Mouse (Mus musculus): Measurements from ENCODE around the gene Gpd2.

Gpd2 gene

GRCm38 (mm10) chr2:57297226-57297625, 59.8 kb downstream of the Gpd2 start:
- DNase-seq (ENCODE audit: low spot score in 2 of 2) = no peak

DNA sequence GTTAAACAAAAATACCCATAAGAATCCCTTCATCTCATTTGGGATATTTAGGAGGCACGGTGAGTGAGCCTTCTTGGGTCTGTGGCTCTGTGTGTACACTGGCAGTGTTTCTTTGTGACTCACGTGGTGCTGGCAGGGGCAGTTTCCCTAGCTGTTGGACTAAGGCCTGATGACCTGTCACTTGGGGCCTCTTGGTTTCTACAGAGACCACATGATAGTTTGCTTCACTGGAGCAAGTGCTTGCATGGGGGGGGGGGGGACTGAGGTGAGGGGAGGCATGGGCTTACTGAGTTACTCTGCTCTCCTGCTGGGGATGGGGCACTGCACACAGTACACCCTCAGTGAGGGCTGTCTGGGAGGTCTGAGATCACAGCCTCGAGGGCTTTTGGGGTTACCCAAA, 64.1 kb downstream of the Gpd2 start:
- no peak for DNase-seq (ENCODE audit: low spot score in 2 of 2)

GRCm38 (mm10) chr2:57304212-57304611, 66.8 kb downstream of the Gpd2 start:
- DNase-seq (ENCODE audit: low spot score in 2 of 2) = no peak

- DNase-seq (ENCODE audit: low spot score in 2 of 2) = no peak
Measured at GRCm38 (mm10) chr2:57312268-57312797, 74.9 kb downstream of the Gpd2 start.

DNA sequence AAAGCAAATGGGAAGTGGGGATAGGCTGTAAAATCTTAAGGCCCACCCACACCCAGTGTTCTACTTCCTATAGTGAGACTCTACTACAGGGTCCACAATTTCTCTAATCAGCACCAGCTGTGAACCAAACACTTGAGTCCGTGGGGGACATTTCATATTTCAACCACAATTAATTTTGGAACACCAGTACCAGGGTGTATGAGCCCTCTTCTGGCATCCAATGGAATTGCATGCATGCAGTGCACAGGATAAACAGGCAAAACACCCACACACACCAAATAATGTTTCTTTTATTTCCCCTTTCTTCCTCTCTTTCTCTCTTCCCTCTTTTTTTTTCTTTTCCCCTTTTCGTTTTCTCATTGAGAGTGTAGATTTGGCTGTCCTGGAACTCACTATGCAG, 78.6 kb downstream of the Gpd2 start:
- no peak for DNase-seq (ENCODE audit: low spot score in 2 of 2)

- DNase-seq (ENCODE audit: low spot score in 2 of 2) = no peak
Measured at GRCm38 (mm10) chr2:57318336-57318735, 80.9 kb downstream of the Gpd2 start.

DNA sequence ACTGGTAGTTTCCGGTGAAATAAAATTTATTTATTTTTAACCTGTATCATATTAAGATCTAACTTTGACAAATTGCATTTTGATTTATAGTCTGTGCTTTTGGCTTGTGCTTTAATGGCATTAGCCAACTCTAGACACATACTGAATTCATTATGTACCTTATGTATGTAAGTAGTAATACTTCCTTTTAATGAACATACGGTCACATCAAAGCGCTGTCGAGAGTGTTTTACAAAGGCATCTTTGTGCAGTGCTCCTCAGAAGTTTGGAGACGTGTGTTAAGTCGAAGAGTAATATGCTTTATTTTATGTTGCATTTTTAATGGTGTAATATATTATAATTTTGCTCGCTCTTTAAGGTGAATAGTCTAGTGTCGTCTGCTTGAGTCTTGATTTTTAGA, 88.7 kb downstream of the Gpd2 start:
- DNase-seq (ENCODE audit: low spot score in 2 of 2) = no peak

- no peak for DNase-seq (ENCODE audit: low spot score in 2 of 2)
Measured at GRCm38 (mm10) chr2:57329327-57329726, 91.9 kb downstream of the Gpd2 start.

DNA sequence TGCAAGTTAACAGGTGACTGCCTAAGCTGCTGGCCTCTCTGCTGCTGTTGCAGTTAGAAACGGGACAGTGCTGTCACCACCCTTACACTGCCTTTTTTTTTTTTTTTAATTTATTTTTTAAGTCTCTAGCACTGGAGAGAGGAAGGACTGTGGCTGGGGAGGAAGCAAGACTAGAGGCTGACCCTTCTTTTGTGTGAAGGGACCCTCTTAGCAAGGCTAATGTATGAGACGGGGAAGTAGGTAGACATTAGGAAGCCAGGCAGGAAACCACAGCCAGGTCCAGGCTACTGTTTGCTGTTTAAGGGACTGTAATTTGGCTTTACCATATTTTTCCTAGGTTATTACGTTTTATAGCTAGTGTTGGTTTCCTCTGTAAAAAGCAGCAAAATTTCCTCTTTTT, 93.4 kb downstream of the Gpd2 start:
- no peak for DNase-seq (ENCODE audit: low spot score in 2 of 2)

- no peak for DNase-seq (ENCODE audit: low spot score in 2 of 2)
Measured at GRCm38 (mm10) chr2:57331266-57331665, 93.8 kb downstream of the Gpd2 start.

DNA sequence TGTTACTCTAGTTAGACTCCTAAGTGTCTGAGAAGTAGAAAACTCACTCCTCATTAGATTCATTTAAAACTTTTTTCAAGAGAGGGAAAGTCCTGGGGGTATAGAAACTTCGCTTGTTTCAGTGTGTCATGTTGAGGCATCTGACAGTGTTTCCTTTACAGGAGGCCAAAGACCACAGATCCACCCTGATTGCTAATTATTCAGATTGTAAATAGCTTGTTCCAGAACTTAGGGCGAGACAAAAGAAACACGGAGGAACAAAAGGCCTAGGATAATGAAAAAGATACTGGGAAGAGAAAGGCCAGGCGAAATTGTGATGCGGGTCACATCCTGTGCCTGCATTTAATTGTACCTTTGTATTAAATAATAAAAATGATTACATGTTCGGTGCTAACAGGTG, 96.0 kb downstream of the Gpd2 start:
- no peak for DNase-seq (ENCODE audit: low spot score in 2 of 2)

DNA sequence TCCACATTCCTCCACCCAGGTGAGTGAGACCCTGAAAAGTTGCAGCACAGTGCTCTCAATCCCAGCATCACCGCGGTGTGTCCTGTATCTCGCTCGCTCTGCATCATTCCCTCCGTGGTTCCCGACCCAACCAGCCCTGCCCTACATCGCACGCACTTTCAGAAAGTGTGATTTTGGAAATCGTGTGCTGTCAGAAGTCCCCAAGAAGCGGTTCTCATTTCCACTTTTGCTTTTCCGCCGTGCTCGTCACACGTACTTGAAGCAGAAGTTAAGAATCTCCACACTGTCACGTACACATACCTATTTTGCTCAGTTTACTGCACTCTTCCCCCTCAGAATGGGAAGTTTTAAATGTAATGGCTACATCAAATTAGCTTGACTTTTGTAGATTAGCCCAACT, 98.0 kb downstream of the Gpd2 start:
- DNase-seq (ENCODE audit: low spot score in 2 of 2) = no peak

- no peak for DNase-seq (ENCODE audit: low spot score in 2 of 2)
Measured at GRCm38 (mm10) chr2:57338779-57339178, 101.3 kb downstream of the Gpd2 start.

DNA sequence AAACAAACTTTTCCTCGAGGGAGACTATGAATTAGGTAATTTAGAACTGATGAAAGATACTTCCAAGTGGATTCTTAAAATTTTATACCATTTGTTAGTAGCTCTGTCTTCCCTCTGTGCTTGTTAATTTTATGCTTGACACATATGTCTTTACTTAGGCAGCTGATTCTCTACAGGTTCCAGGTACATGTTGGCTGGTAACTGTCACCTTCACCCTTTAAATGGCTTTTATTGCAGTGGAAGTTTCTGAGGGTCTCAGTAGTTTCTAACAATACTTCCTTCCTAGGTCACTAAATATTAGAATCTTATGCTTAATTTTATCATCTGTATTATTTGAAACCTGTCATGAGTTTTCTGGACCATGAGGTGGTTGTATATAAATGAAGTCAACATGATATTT, 105.5 kb downstream of the Gpd2 start:
- no peak for DNase-seq (ENCODE audit: low spot score in 2 of 2)

DNA sequence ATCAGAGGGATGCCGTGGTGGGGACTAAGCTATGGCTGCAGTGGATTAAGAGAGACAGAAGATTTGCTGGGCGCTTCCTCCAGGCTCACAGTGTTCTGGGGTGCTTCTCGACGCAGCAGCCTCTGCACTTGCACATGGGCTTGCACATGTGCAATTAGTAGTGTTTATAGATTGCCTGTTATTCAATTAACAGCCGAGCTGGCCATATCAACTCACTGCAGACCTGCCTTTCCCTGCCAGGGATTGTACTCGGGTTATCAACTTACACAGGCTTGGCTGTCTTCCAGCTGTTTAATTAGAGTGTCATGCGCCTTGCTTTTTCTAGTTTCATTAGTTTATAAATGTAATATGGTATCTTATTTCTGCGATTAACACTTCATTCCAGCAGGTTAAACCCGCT, 113.2 kb downstream of the Gpd2 start:
- no peak for DNase-seq (ENCODE audit: low spot score in 2 of 2)

DNA sequence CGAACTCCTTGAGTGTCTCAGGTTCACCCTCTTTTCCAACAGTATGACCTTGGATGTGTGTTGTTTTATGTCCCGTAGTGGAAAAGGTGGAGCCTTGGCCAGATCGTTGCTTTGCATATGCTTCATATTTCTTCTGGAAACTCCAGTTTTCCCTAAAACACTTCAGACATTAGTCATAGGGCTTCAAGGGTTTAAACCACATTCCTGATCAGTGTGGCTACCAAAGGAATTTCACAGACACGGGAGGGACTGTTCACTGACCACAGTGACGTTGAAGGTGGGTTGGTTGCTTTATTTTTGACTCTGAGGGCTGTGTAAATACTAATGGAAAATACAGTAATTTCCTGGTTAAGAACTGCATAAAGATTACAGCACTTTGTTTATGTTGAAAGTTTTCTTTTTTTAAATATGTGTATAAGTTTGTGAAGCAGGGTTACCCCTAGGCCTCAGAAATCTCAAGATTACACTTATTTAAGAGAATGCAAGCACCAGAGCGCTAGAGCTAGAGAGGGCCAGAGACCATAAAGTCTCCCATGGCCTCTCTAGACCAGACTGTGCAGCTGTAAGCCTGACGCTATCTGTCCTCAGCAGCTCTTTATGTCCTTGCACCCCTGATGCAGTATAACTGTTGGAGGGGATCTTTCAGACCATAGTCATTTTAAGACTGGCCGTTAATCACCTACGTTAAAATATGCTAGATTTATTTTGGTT, 116.4 kb downstream of the Gpd2 start:
- DNase-seq (ENCODE audit: low spot score in 2 of 2) = no peak

GRCm38 (mm10) chr2:57354848-57355247, 117.4 kb downstream of the Gpd2 start:
- no peak for DNase-seq (ENCODE audit: low spot score in 2 of 2)

- no peak for DNase-seq (ENCODE audit: low spot score in 2 of 2)
Measured at GRCm38 (mm10) chr2:57356222-57356822, 118.9 kb downstream of the Gpd2 start.

GRCm38 (mm10) chr2:57362503-57362902, 125.1 kb downstream of the Gpd2 start:
- DNase-seq (ENCODE audit: low spot score in 2 of 2) = no peak

- DNase-seq (ENCODE audit: low spot score in 2 of 2) = no peak
Measured at GRCm38 (mm10) chr2:57374647-57375046, 137.2 kb downstream of the Gpd2 start.

DNA sequence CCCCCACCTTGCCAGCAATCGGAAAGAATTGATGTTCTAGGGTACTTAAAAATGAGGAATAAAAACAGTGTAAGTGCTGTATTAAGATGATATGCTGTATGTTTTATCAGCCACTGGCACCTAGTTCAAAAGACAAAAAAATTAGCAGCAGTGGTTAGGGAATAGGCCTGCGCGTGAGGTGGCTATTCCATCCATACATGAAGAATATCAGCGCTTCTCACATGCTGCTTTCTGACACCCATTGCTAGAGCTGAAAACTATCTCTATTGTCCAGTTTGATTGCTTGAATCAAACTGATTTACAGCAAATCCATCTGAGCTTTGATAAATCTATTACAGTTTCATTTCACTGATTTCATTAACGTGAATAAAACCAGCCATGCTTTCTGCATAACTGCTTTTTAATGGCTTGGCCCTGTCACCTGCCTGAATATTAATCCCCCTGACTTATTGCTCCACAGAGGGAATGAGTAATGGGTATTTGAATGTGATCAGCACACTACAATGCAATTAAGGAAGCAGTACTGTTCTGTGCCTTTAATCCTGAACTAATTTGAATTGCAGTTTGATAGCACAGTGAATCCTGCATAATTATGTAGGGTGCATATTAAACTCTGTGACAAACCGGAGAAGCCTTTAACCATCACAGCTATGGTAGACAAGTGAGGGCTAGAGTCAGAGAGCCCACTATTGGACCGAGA, 137.9 kb downstream of the Gpd2 start:
- no peak for DNase-seq (ENCODE audit: low spot score in 2 of 2)

DNA sequence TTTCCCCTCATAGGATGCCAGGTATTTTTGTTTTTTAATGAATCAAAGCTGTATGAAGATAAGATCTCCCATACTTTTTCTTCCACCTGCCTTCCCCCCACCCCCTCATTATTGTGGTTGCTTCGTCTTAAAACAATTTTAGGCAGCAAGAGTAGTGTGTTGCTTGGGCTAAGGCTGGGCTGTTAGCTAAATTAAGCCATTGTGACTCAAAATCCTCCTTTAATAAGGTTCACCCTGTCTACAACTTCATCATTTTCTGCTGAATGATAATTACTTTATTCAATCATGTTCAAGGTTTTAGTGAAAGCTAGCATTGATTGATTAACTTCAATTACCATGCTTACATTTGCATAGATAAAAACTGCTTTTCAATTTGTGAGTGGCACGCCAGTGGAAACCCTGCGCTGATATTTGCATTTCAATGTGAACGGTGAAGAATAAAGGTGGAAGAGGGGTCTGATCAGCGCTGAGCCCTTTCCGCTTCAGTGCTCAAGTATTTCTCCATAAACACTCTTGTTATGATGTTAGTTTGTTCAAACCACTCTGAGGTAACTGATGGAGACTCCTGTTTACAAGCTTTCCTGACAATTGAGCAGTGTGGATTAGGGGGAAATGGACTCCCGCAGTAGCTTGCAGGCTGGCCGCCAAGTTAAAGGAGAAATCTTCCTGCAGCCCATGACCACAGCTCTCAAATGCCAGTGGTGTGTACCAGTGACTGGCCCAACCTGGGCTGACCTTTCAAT, 140.9 kb downstream of the Gpd2 start:
- DNase-seq (ENCODE audit: low spot score in 2 of 2) = no peak

All from frontal cortex, postnatal 14 days (tissue).